Mouse (Mus musculus) T-cell, adult 2 months (primary cell): ENCODE measurements at regions not wholly inside any gene's neighbourhood (a gene's known extent, or its start where the extent isn't known, plus 50 kb on each side); places are given as distances from the start of the nearest gene placed in this dataset.
A peak's percentile ranks its signal among the peaks of the same experiment; 100 is the strongest.

Source experiments
- DNase-seq: peaks from one replicate; pipeline ENCODE4 v3.0.0; 2022; ENCODE audit warnings: low spot score

GRCm38 (mm10) chr4:9132982-9133625 is 894.3 kb upstream of the Car8 start:
- no peak for DNase-seq

- DNase-seq = no peak
Measured at GRCm38 (mm10) chr4:9132356-9132755, 893.5 kb upstream of the Car8 start.

GRCm38 (mm10) chr4:9131610-9132009 is 892.8 kb upstream of the Car8 start:
- DNase-seq = no peak

- no peak for DNase-seq
Measured at GRCm38 (mm10) chr4:9125236-9125963, 886.6 kb upstream of the Car8 start.

DNA sequence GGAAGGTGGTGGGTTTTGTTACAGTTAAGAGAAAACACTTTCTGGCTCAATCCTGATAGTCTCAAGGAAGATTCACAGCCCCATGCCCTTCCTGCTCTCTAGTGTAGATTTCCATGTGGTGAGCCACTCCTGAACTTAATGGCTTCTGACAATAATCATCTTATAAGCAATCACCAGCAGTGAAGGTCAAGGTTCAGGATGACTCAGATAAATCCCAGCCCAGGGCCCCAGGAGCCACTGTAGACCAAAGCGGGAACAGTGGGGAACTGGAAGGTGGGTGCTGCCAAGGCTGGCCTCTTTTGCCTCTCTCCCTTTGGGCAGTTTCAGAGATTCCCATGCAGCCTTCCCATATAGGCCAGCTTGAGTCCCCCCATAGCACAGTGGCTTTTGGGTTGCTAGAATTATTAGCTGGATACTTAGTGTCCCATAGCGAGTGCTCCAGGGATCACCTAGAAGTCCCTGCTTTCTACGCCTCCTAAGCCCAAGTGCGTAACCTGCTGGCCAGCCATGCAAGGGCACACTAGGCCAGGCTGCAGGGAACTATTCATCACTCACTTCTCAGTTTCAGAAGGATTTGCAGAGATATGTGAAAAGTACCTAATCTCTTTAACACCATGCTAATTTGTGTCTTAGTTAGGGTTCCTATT is 885.9 kb upstream of the Car8 start:
- DNase-seq = no peak

DNA sequence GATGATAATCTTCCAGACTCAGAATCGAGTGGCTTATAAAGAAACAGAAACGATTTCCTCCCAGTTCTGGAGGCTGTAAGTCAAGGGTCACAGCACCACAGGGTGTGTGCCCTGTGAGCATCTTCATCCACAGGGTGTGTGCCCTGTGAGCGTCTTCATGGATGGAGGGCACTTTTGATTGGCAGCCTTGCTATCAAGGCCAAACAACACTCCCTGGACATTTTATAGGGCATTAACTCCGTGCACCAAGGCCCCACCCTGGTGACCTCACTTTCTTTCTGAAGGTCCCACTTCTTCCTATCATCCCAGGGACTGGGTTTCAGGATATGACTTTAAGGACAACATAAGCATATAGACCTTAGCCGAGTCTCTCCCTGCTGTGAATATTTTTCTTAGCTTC is 885.3 kb upstream of the Car8 start:
- DNase-seq = no peak

- no peak for DNase-seq
Measured at GRCm38 (mm10) chr4:9123396-9124031, 884.7 kb upstream of the Car8 start.

- no peak for DNase-seq
Measured at GRCm38 (mm10) chr4:9122639-9123286, 883.9 kb upstream of the Car8 start.

- DNase-seq = no peak
Measured at GRCm38 (mm10) chr4:9116955-9117647, 878.3 kb upstream of the Car8 start.

- peak; percentile 22 for DNase-seq
Measured at GRCm38 (mm10) chr4:9115874-9116273, 877.0 kb upstream of the Car8 start.

GRCm38 (mm10) chr4:9113982-9114381 is 875.1 kb upstream of the Car8 start:
- DNase-seq = no peak

DNA sequence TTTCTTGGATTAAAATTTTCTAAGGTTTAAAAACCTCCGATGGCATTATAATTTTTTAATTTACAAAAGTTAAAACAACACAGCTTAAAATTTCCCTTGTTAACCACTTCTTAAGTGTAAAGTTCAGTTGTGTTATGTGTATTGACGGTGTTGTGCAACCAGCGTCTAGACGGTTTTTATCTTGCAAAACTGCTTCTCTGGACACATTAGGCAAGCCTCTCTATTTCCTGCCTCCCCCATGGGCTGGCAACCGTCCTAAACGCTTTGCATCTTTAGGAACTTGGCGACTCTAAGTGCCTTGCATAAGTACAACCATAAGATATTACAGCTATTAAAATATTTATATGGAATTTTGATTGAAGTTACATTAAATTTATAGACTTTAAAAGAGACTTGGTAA is 871.5 kb upstream of the Car8 start:
- DNase-seq = no peak

DNA sequence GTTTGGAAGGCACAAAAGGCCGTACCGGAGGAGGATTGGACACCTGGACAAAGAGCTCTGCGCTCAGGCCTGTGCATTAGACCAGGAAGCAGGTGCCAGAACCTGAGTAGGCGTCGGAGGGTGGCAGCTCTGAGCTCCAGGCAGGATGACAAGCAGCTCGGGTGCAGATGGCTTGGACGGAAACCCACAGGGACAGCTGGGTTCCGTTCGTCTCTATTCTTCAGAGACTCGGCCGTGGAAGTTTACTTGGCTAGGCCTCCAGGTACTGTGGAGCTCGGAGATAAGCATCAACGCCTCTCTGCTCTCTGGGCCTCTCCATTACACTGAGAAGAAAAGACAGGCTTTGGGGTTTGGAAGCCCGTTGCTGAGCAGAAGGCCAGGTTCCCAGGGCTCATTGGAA is 868.5 kb upstream of the Car8 start:
- no peak for DNase-seq

DNA sequence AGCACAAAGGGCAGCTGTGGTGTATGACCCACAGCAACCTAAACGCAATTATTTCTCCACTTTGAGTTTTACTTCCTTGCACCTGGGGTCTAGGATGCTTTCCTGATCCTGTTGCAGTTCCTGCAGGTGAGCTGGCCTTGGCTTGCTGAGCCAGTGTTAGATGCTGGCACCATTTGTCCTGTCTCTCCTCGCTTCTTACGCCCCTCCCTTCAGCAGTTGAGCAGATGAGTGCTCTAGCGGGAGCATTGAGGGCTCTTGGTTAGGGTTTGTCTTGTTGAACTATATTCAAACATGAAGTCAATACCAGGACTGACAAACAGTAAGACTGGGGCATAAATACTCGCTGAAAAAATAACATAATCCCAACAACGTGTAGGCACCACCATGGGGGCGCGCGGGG is 867.9 kb upstream of the Car8 start:
- DNase-seq = no peak

DNA sequence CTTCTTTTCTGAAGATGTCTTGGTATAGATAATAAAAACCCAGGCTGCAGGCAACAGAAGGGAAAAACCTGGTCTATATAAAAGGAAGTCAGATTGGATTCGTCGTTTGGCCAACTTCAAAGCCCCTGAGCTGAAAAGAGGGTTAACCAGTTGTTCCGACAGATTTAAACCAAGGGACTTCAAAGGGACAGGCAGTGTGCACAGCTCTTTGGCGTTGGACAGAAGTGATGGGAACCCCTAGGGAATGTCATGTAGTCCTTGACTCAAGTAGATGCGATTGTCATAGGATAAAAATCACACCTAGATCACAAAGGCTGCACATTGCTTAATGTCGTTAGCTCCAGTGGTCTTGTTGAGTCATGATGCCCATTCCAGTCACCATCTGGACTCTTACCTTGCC is 865.8 kb upstream of the Car8 start:
- no peak for DNase-seq

DNA sequence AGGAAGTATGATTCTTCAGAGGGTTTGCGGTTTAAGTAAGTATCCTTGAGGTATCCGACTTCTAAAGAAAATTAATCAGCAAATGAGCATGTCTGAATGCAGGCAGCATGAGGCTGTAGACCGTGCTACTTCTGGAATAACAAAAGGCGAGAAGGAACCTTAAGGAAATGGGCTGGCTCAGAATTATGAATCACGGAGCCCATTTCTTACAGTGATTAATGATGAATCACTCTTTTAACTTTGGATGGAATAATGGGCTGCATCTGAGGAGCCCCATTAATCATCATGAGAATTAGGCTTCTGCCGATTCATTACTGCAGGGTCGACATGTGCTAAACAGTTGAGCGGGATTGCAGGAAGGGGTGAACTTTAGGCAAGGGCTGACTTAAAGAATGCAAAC is 865.1 kb upstream of the Car8 start:
- DNase-seq = no peak

- DNase-seq = peak; percentile 70
Measured at GRCm38 (mm10) chr4:9096809-9097700, 858.2 kb upstream of the Car8 start.

- DNase-seq = no peak
Measured at GRCm38 (mm10) chr4:9096274-9096673, 857.4 kb upstream of the Car8 start.

- no peak for DNase-seq
Measured at GRCm38 (mm10) chr4:9095646-9096045, 856.8 kb upstream of the Car8 start.

DNA sequence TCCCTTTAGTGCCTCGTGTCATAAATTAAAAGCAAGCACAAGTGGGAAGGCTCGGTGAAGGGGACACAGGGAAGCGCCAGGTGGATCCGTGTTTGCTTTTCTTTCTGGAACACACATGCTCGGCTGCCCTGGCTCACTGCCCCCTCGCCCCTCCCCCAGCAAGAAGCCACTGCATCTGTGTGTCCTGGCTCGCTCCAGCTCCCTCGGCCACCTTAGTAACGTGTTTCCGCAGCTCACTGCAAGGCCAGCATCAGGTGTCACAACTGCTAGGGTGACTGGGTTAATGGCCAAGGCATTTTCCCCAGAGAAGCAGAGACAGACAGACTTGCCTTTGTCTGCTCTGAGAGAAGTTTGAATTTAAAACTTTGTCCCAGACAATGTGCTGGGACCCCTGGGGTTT is 855.7 kb upstream of the Car8 start:
- no peak for DNase-seq

- no peak for DNase-seq
Measured at GRCm38 (mm10) chr4:9094076-9094475, 855.2 kb upstream of the Car8 start.
